Mouse (Mus musculus): Measurements from ENCODE around the gene Mcoln2.

Mcoln2 gene

DNA sequence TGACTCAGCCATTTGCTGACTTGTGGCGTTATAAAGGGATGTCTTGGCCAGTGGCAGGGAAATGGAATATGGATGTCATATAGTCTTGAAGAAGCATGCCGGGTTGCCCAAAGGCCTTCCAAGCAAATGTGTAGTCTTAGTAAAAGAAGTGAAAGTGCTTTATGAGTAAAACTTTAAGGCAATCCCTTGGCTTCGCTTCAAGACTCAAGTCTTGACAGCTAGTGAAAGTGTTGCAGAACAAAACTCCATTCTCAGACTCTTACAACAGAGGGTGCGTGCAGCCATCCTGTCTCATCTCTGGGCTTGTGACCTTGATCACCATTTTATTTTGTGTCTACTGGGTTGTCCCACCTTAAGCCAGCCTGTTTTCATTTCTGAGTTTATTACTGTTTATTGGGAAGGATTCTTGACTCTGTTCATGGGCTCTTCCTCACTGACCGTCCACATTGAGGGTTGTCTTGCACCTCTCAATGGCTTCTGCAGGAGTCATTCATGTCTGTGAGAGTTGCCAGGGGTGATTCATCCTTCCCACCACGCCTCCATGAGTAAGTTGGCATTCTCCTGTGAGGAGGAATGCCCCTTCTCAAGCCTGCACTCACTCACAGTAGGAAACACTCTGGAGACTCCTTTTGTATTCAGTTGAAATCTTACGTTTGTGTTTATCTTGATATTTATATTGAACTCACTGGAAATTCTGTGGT, 75.6 kb downstream of the Mcoln2 start:
- DNase-seq (ENCODE audit: low read depth, low spot score): no peak

DNA sequence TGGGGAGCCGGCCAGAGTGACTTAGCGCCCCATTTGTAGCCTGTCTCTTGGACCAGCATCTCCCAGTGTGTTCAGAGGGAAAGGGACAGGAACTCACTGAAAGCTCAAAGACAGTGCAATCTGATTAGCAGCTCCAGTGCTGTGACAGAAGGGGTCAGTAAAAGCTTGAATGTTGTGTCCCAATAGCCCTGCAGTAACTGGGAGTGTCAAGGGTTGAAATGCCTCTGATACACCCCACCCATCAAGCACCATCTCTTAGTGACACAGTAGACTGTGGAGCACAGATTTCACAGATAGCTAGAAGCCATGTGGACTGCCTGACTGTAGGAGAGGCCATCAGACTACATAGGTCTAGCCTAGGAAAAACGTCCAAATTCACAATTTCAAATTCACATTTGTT, 77.8 kb downstream of the Mcoln2 start:
- no peak for DNase-seq (ENCODE audit: low read depth, low spot score)

DNA sequence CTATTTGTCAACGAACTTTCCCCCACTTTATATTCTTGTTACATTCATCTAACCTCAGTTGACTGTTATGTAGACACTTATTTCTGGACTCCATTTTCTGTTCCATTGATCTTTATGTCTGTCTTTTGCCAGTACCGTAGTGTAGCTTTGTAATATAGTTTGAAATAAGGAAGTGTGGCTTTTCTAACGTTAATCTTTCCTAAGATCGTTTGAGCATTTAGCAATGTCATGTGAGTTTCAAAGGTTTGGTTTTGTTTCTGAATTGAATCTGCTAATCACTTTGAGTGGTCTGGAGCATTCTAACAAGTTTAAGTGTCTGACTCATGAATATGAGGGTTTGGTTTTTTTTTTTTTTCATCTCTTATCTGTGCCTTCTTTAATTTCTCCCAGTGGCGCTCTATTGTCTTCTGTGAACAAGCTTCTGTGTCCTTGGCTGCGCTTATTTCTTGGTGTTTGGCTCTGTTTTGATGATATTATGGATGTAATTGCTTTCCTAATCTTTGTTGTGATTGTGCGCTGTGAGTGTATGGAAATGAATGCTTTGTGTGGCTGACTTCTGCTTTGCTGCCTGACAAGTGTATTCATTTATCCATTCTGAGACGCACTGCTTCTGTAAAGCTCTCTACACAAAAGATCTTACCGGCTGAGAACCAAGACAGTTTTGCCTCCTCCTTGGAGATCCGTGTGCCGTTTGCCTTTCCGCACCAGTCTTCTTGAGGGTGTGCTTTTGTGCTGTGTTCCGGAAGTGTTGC, 79.1 kb downstream of the Mcoln2 start:
- DNase-seq (ENCODE audit: low read depth, low spot score): no peak

DNA sequence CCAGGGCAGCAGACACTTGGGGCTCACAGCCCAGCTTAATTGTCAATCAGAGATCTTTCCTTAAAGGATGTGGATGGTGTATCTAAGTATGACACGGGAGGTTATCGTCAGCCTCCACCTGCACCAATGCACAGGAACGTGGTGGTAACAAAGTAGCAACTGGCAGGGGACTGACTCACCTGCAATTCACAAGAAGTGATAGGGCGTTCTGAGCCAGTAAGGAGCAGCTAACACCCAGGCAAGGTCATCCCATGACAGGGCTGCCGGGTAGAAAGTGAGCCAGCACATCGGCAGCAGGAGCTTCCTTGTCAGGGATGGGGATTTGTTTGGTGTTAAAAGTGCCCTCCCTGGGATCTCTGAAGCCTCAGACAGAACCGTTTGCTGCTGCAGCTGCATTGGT, 83.1 kb downstream of the Mcoln2 start:
- DNase-seq (ENCODE audit: low read depth, low spot score): no peak

DNA sequence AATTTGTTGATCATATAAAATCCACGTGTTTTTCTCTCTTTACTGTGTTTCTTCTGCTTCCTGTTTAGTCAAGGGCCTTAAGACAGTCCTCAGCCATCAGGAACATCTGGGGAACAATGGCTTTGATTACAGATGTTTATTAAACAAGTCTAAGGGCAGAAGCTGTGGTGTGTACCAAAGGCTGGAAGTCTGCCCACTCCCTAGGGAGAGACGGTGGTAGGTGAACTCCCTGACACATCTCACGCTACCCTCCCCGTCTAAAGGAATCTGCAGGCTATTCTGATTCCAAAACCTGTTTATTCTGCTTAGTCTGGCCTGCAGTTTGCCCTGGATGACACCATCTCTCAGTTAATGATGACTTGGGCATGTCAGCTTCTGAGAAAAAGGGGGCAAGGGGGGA, 84.1 kb downstream of the Mcoln2 start:
- DNase-seq (ENCODE audit: low read depth, low spot score): no peak

DNA sequence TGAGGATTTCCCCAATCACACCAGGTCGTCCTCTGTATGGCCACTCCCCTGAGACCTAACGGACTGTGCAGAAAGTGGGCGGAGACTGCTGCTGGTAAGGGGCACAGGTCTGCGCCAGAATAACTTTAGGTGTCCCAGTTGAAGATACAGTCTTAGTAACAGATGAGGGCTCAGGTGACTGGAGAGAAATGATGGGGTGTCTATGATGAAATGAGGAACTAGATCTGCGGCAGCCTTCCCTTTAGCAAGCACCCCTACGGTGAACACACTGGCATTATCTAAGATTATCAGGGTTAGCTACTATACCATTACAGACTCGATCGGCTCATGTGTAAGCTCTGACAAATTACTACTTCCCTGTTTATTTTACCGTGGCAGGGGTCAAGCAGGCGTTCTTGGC, 84.9 kb downstream of the Mcoln2 start:
- DNase-seq (ENCODE audit: low read depth, low spot score): no peak

DNA sequence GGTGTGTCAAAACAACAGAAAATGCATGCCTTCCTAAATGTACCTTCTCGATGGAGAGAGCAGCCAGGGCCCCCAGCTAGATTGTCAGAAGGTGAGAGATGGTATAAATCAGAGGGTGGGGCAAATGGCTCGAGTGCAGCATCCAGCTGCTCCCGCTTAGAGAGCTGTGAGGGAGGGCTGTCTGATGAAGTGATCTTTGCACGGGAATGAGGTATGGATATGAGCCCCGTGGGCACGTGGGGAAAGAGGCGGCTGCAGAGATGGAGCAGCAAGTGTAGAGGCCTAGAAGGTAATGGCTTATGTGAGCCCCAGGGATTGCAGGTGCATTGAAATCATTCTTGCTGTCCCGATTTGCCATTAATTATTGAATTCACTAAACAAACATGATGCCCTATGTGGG, 86.6 kb downstream of the Mcoln2 start:
- no peak for DNase-seq (ENCODE audit: low read depth, low spot score)

DNA sequence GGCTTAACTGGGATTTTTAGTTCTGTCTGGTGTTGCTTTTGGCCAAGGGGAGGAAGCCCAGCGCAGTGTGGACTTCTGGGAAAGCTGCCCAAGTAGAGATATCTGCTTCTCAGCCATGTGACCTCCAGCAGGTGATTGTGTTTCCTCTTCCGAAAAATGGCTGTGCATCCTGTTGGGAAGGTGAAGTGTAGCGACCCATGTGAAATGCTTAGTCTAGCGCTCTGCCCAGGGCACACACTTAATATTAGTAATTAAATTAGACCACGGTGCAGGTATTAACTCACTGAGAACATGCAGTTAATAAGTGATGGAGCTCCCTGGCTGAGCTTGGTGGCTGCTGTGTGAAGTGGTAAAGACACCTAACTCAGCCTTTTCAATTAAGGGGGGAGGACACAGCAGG, 88.0 kb downstream of the Mcoln2 start:
- DNase-seq (ENCODE audit: low read depth, low spot score): no peak

DNA sequence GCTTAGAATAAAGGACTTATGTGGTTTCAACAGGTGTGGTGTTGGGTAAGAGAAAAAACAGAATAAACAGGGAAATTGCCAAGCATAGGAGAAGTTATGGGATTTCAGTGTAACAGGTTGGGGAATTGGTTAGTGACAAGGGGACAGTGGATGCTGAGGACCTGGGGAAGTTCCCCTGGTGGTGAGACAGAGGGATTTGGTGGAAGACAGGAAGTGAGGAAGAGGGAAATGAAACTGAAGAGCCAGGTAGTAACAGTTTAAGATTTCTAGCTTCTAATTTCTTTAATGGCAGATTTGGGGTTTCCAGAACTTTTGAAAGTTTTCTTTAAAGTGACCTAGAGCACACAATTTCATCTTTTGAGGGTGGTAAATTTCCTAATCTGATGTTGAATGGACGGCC, 95.0 kb downstream of the Mcoln2 start:
- DNase-seq (ENCODE audit: low read depth, low spot score): no peak

Data from embryo, embryonic 11.5 days (tissue).